Mouse (Mus musculus) inflammation-experienced regulatory T-cells (primary cell): ENCODE results near the gene Grb14. TPM values are rescaled to one million over a fixed set of nuclear protein-coding genes. Genes with fewer than 3 reads are reported as not detected.

Source experiments
- polyA plus RNA-seq, 2 experiments: library from polyadenylated mRNA; unstranded; fragments of 100-300 nt; shearing (Covaris generic); gene quantifications; one replicate each; pipeline ENCODE4 v1.2.1; 2017

Gene Grb14
- not detected for polyA plus RNA-seq

DNA sequence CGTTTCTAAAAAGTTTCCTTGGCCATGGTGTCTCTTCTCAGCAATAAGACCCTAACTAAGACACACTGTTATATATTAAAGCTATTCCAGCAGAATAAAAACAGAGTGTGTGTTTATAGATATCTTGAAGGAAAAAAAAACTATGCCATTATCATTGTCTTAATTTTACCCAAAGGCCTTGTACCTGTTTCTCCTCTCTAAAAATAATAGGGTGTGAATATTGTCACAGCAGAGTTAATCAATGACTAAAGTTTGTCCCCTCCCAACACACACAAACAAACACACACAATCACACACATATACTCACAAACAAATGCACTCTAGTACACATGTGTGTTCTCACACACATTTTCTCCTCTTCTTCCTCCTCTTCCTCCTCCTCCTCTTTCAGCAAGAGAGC, at the start of gene Grb14:
Grb14 (minus strand) TSS at position 101 of the 400 bp plus-strand sequence.

Other genes with a start within 250 kb of the Grb14 start
- gene Cobll1, start 214.4 kb upstream of the Grb14 start, polyA plus RNA-seq, result 10 to 100 TPM in 1 of 2 experiments, 1 to 10 TPM in 1; 7.6 to 12.6 TPM